Mouse (Mus musculus) neural tube, embryonic 10.5 days (tissue): ENCODE measurements at regions not wholly inside any gene's neighbourhood (a gene's known extent, or its start where the extent isn't known, plus 50 kb on each side); places are given as distances from the start of the nearest gene placed in this dataset.

ENCODE experiments used
- DNase-seq: peaks from one replicate; pipeline ENCODE4 v3.0.0-alpha.2; 2017; ENCODE audit warnings: low spot score; ENCODE audit errors: extremely low spot score

DNA sequence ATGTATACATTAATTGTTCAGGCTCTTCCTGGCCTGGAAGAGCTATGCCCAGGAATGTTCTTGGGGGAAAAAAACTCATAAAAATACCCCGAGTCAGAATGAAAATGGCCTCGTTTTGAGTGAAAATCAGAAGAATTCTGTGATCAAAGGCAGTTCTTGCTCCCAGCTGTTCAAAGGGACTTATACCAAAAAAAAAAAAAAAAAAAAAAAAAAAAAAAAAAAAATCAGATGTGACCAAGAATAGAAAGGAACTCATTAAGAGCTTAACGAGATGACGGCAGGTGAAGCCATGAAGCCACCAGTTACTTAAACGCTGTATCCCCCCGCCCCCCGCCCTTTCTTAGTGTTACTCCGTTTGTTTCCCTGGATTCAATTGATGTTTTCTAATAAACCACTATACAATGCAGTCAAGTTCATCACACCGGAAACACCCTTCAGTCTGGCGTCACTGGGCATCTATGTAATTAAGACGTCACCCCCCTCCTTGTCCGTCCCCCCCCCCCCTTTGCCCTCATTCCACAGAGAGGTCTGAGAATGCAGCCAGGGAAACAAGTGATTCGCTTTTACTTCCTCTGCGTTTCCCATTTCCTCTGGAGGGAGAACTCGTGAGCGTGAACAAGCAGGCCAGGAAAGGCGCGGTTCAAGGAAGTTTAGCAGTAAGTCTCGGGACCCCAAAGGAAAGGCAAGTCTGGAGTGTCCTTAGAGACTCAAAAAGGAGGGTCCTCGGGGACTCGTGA is 99.1 kb downstream of the Zfp326 start:
- DNase-seq: no peak

DNA sequence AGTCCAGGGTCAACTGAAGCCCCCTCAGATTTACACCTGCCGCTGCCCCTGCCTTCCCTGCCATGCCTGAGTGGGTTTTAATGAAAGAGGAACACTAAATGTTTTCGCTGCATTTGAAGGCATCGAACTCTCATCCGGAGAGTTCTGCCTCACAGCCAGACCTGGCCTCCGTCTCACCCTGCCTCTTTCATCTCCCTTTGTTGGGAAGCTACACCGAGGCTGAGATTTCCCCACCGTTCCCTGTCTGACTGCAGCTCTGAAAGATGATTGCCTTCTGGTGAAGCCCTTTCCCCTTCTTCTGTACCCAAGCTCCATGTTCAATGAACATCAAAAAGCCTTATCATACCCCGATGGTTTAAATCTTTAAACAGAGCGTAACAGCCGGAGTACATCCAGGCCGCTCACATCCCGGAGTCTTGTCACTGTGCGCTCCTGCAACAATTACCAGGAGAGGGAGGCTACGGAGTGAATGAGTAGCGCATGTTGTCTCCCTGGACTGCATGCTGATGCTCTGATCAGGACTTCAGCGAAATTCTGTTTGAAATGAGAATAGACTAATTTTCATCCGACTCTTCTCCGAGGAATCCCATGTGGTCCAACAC is 98.3 kb downstream of the Zfp326 start:
- DNase-seq: no peak
